Mouse (Mus musculus) lung, postnatal 0 days (tissue): ENCODE results near the gene Slc2a13. TPM values are rescaled to one million over a fixed set of nuclear protein-coding genes. Genes with fewer than 3 reads are reported as not detected.

ENCODE experiments used
- ATAC-seq: fragments of 200-750 bp; cut with Nextera tagmentation; 2 replicates; pipeline ENCODE4 v1.8.0; 2017; ENCODE audit warnings: moderate library complexity
- DNase-seq: peaks from one replicate; pipeline ENCODE4 v3.0.0-alpha.2; 2016; ENCODE audit warnings: low spot score
- H3K27ac ChIP-seq: fragments of 300-500 bp; sonication (generic); 2 replicates; pipeline ENCODE4 v1.5.1; 2014; ENCODE audit warnings: antibody characterized with exemption, mild to moderate bottlenecking, low read length, mixed read lengths
- H3K27me3 ChIP-seq: fragments of 300-500 bp; sonication (generic); replicated peaks from 2 replicates; pipeline ENCODE4 v1.6.1; 2014; ENCODE audit warnings: low read length, mixed read lengths; ENCODE audit not compliant: insufficient read depth
- H3K36me3 ChIP-seq: fragments of 300-500 bp; sonication (generic); 2 replicates; pipeline ENCODE4 v1.6.1; 2014; ENCODE audit warnings: low read length, mixed read lengths; ENCODE audit not compliant: insufficient read depth
- H3K4me1 ChIP-seq: fragments of 300-500 bp; sonication (generic); 2 replicates; pipeline ENCODE4 v1.6.1; 2014; ENCODE audit warnings: antibody characterized with exemption, low read depth, low read length, mixed read lengths; ENCODE audit not compliant: insufficient read depth
- H3K4me2 ChIP-seq: fragments of 300-500 bp; sonication (generic); replicated peaks from 2 replicates; pipeline ENCODE4 v1.6.1; 2014; ENCODE audit warnings: low read depth, mild to moderate bottlenecking, low read length, moderate library complexity, mixed read lengths
- H3K4me3 ChIP-seq: fragments of 300-500 bp; sonication (generic); 2 replicates; pipeline ENCODE4 v1.5.1; 2014; ENCODE audit warnings: low read depth, low read length
- H3K9ac ChIP-seq: fragments of 300-500 bp; sonication (generic); replicated peaks from 2 replicates; pipeline ENCODE4 v1.6.1; 2014; ENCODE audit warnings: low read depth, mild to moderate bottlenecking
- H3K9me3 ChIP-seq: fragments of 300-500 bp; sonication (generic); 2 replicates; pipeline ENCODE4 v1.6.1; 2016; ENCODE audit warnings: low read length, mixed read lengths
- CTCF ChIP-seq: IDR thresholded peaks from 2 replicates; pipeline ENCODE4 v1.5.1; 2016; ENCODE audit warnings: antibody characterized with exemption, mild to moderate bottlenecking
- EP300 ChIP-seq: IDR thresholded peaks from 2 replicates; pipeline ENCODE4 v1.6.1; 2016; ENCODE audit warnings: antibody characterized with exemption, mild to moderate bottlenecking, control low read depth
- WGBS: fragments of 180-500 bp; shearing (Covaris S2); extraction: QIAGEN DNeasy Blood & Tissue Kit; methylation state at CpG from one replicate; pipeline ENCODE4 v1.1.7; 2014; 5-methylcytosine and 5-hydroxymethylcytosine counted together
- polyA plus RNA-seq: library from polyadenylated mRNA; unstranded; fragments of >200 nt; fragmentation: Nextera tagmentation; extraction: Ambion mirVana; gene quantifications from 2 replicates; pipeline ENCODE4 v1.2.1, GENCODE M21; 2015

The Slc2a13 gene
- polyA plus RNA-seq, 1 experiment from 2014 or later = 1.1 TPM

DNA sequence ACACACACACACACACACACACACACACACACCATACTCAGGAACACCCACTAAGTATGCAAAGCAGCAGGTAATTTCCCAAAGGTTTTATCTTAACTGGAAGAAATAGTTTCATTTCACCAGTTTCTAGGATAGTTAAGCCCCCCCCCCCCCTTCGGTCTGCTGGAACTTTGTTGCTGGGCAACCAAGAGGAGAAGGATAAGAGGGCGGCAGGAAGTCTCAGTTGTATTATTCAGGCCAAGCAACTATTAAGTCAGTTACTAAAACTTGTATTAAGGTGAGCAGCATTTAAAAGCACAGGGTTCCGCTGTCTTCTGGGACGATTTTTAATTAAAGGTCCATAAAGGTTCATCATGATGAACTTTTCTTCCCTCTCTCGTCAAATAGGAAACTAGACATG is 198.6 kb downstream of the Slc2a13 start:
- H3K4me3 ChIP-seq = no peak overlapping the region
- no peaks in the 10 kb centered on the region for H3K36me3 ChIP-seq
- H3K9ac ChIP-seq = no peak overlapping the region
- no peaks in the 10 kb centered on the region for H3K4me1 ChIP-seq
- ATAC-seq (no peak), DNase-seq (no peak)
- no peak overlapping the region for H3K4me2 ChIP-seq
- no peak overlapping the region for H3K27ac ChIP-seq
- 60% methylated on average over 5 of the region's 5 CpGs for WGBS
- no peaks in the 10 kb centered on the region for H3K27me3 ChIP-seq
- no peak for TF ChIP-seq EP300
- no peak for TF ChIP-seq CTCF
- H3K9me3 ChIP-seq = no peaks in the 10 kb centered on the region

DNA sequence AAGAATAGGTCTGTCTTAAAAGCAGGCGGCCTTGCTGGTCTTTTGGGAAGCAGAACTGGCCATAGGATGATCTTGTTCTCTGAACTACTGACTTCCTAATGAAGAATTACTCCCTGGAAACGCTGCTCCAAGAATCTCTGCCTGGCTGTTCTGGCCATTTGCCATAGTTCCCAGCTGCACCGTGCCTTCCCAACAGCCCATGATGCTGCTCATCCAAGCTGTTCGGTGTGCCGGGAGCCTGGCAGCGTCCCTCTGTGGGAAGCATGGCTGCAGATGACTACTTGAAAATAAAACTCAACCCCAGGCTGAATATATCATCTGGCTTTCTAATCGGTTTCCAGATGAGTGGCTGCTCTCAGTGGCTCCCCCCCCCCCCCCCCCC is 199.9 kb downstream of the Slc2a13 start:
- Histone ChIP-seq H3K4me2 (no peak overlapping the region), H3K27ac (no peak overlapping the region), H3K4me1 (no peaks in the 10 kb centered on the region), H3K36me3 (no peaks in the 10 kb centered on the region), H3K27me3 (no peaks in the 10 kb centered on the region), H3K9me3 (no peaks in the 10 kb centered on the region), H3K9ac (no peak overlapping the region), H3K4me3 (no peak overlapping the region)
- TF ChIP-seq EP300 = no peak
- DNase-seq (peak; percentile 73), ATAC-seq (peak; percentile 73)
- 39% methylated on average over 7 of the region's 7 CpGs for WGBS

DNA sequence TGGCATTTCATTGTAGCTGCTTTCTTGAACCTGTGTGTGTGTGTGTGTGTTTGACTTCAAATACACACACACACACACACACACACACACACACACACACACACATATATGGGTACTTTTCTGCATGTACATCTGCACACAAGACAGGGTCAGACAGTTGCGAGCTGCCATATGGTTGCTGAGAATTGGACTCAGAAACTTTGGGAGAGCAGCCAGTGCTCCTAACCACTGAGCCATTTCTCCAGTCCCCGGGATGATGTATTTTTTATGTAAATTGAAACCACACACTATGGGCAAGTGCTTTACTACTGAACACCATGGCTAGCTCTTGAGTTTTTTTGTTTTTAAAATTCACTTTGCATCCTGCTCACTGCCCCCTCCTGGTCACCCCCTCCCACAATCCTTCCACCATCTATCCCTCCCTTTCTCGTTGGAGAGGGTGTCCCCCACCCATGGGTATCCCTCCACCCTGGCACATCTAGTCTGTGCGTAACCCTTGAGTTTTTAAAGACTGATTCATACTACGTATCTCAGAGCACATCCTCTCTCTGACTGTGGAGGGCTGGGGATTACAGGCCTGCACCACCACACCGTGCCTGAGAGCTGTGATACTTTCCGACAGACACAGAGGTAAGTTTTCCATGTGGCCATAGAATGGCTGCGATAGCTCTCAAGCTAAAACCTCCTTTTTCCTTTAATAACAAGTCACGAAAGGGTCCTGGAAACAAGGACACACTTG is 200.4 kb downstream of the Slc2a13 start:
- H3K4me1 ChIP-seq = no peaks in the 10 kb centered on the region
- H3K27ac ChIP-seq = no peak overlapping the region
- no peak overlapping the region for H3K9ac ChIP-seq
- H3K4me3 ChIP-seq = no peak overlapping the region
- 70% methylated on average over 9 of the region's 9 CpGs for WGBS
- no peaks in the 10 kb centered on the region for H3K27me3 ChIP-seq
- H3K9me3 ChIP-seq = no peaks in the 10 kb centered on the region
- ATAC-seq (no peak), DNase-seq (no peak)
- no peaks in the 10 kb centered on the region for H3K36me3 ChIP-seq
- TF ChIP-seq EP300 (no peak), CTCF (no peak)
- H3K4me2 ChIP-seq = no peak overlapping the region

DNA sequence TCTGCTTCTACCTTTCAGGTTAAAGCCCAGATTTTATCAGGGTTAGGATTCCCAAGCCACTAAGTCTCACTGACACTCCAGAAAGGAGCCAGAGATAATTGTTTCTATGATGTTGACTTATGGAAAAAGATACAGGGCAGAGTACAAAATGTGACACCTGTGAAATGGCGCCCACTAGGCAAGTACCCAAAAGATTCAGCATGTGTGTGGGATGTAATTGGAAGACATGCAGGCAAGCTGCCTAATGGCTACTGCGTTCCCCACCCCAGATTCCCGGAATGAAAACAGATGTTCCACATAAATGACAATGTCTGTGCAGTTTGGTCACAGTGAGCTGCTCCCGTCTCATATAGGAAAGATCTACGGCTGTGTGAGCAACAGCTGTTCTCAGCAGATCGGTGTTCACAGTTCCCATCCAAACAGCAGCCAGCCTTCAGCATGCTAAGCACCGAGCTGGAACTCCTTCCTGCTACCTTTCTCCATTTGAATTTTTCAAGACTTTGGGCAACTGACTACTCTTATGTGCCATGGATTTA is 201.1 kb downstream of the Slc2a13 start:
- Histone ChIP-seq H3K27ac (no peak overlapping the region), H3K9me3 (no peaks in the 10 kb centered on the region), H3K4me2 (no peak overlapping the region), H3K27me3 (no peaks in the 10 kb centered on the region), H3K36me3 (no peaks in the 10 kb centered on the region), H3K4me3 (no peak overlapping the region), H3K4me1 (no peaks in the 10 kb centered on the region), H3K9ac (no peak overlapping the region)
- DNase-seq (peak; percentile 43), ATAC-seq (peak; percentile 62)
- no peak for TF ChIP-seq CTCF
- TF ChIP-seq EP300 = no peak
- 60% methylated on average over 7 of the region's 7 CpGs for WGBS

DNA sequence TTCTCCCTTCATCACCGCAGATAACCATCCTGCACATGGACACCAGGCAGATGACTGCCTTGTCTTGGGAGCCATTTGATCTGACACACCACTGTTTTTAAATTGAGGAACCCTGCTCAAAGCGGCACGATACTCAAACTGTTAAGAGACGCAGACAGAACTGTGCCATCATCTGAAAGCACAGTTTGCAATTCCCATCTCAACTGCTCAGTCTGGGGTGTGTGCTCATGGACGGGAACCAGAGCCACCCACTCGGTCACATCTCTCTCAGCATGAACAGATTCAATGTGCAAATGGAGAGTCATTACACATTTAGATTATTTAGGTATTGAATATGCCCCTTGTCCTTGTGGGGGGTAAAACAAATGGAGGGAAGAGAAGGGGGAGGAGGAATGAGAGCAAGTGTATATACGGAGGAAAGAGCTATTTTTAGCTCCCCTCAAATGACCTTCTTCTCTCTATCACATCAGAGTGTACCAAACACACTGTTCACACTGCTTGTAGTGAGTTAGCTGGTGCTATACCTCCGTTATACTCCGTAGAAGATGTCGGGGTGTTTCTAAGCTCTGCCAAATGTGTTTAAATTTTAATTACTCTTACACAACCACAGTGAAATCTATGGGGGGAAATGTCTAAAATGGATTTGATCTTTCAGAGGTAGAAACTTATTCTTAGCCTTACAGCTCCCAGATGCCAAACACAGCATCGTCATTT is 203.2 kb downstream of the Slc2a13 start:
- H3K4me2 ChIP-seq = no peak overlapping the region
- no peaks in the 10 kb centered on the region for H3K27me3 ChIP-seq
- no peak overlapping the region for H3K9ac ChIP-seq
- 65% methylated on average over 11 of the region's 11 CpGs for WGBS
- H3K27ac ChIP-seq = no peak overlapping the region
- ATAC-seq = no peak
- DNase-seq = no peak
- H3K4me3 ChIP-seq = no peak overlapping the region
- H3K4me1 ChIP-seq = no peaks in the 10 kb centered on the region
- no peaks in the 10 kb centered on the region for H3K36me3 ChIP-seq
- TF ChIP-seq EP300 = no peak
- no peak for TF ChIP-seq CTCF
- no peaks in the 10 kb centered on the region for H3K9me3 ChIP-seq

DNA sequence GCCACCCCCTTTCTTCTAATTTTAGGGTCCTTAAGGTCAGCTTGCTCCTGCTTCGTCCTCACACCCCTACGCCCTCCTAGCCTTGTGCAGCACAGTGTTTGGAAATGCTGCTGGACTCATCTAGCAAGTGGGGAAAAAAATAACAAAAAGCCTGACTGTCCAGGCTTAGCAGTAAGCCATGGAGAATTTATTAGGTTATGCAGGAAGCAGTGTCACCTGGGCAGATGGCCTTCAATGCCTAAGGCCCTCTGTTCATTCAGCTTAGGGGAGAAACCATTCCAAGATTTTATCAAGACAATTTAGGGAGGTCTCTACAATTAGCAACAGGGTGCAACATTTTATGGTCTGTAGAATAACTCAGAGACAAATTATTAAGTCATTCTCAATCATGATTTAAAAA is 212.6 kb downstream of the Slc2a13 start:
- Histone ChIP-seq H3K9me3 (no peaks in the 10 kb centered on the region), H3K4me3 (no peak overlapping the region), H3K36me3 (no peaks in the 10 kb centered on the region), H3K4me2 (no peak overlapping the region), H3K9ac (no peak overlapping the region), H3K27me3 (no peaks in the 10 kb centered on the region), H3K27ac (no peak overlapping the region), H3K4me1 (no peaks in the 10 kb centered on the region)
- TF ChIP-seq CTCF (no peak), EP300 (no peak)
- DNase-seq (no peak), ATAC-seq (no peak)
- WGBS = 62% methylated on average over 2 of the region's 2 CpGs
